Mouse (Mus musculus) embryonic facial prominence, embryonic 11.5 days (tissue): ENCODE measurements around the gene Comp. TPM values are rescaled to one million over a fixed set of nuclear protein-coding genes. Genes with fewer than 3 reads are reported as not detected.

Source experiments
- ATAC-seq: fragments of 200-750 bp; cut with Nextera tagmentation; replicated peaks from 2 replicates; pipeline ENCODE4 v1.8.0; 2017; ENCODE audit warnings: low read depth; ENCODE audit not compliant: insufficient number of reproducible peaks, low FRiP score, low TSS enrichment
- DNase-seq: peaks from one replicate; pipeline ENCODE4 v3.0.0-alpha.2; 2015; ENCODE audit warnings: low spot score
- H3K27ac ChIP-seq: fragments of 300-500 bp; sonication (generic); replicated peaks from 2 replicates; pipeline ENCODE4 v1.5.1; 2014; ENCODE audit warnings: mild to moderate bottlenecking, low read depth, low read length, control low read depth
- H3K27me3 ChIP-seq: fragments of 300-500 bp; sonication (generic); 2 replicates; pipeline ENCODE4 v1.6.1; 2014; ENCODE audit warnings: mild to moderate bottlenecking, low read length, moderate library complexity, mixed read lengths; ENCODE audit not compliant: control insufficient read depth, insufficient read depth
- H3K36me3 ChIP-seq: fragments of 300-500 bp; sonication (generic); replicated peaks from 2 replicates; pipeline ENCODE4 v1.6.1; 2014; ENCODE audit warnings: low read depth, mild to moderate bottlenecking, low read length, moderate library complexity, mixed read lengths; ENCODE audit not compliant: control insufficient read depth, insufficient read depth
- H3K4me1 ChIP-seq: fragments of 300-500 bp; sonication (generic); 2 replicates; pipeline ENCODE4 v1.6.1; 2014; ENCODE audit warnings: low read length, mixed read lengths; ENCODE audit not compliant: control insufficient read depth, insufficient read depth
- H3K4me2 ChIP-seq: fragments of 300-500 bp; sonication (generic); 2 replicates; pipeline ENCODE4 v1.6.1; 2014; ENCODE audit warnings: low read depth, mild to moderate bottlenecking, control low read depth, low read length, moderate library complexity
- H3K4me3 ChIP-seq: fragments of 300-500 bp; sonication (generic); 2 replicates; pipeline ENCODE4 v1.5.1; 2014; ENCODE audit warnings: low read depth, low read length, control low read depth
- H3K9ac ChIP-seq: fragments of 300-500 bp; sonication (generic); replicated peaks from 2 replicates; pipeline ENCODE4 v1.6.1; 2014; ENCODE audit warnings: mild to moderate bottlenecking, control low read depth, low read length
- H3K9me3 ChIP-seq: fragments of 300-500 bp; sonication (generic); replicated peaks from 2 replicates; pipeline ENCODE4 v1.6.1; 2016; ENCODE audit warnings: mild to moderate bottlenecking, low read length, inconsistent platforms, mixed read lengths; ENCODE audit not compliant: control insufficient read depth
- WGBS: fragments of 180-500 bp; shearing (Covaris S2); extraction: QIAGEN DNeasy Blood & Tissue Kit; methylation state at CpG from one replicate; pipeline ENCODE4 v1.1.7; 2014; 5-methylcytosine and 5-hydroxymethylcytosine counted together
- polyA plus RNA-seq: library from polyadenylated mRNA; unstranded; fragments of >200 nt; fragmentation: Nextera tagmentation; extraction: Ambion mirVana; gene quantifications from 2 replicates; pipeline ENCODE4 v1.2.1, GENCODE M21; 2014

Comp gene
- polyA plus RNA-seq, 1 experiment from 2014 or later, result 0.17 TPM

- 24% methylated on average over 41 of the region's 41 CpGs for WGBS
- 0 out of 2 replicates have a peak overlapping the region, but pooled peaks have one; percentile 2 for H3K27ac ChIP-seq
- no peak overlapping the region for H3K9ac ChIP-seq
- peak; percentile 70 for ATAC-seq
- no peaks in the 10 kb centered on the region for H3K9me3 ChIP-seq
- DNase-seq, result peak; percentile 88
- no peaks in the 10 kb centered on the region for H3K27me3 ChIP-seq
- no peak overlapping the region for H3K4me2 ChIP-seq
- peaks cover 12% of the 10 kb centered on the region for H3K4me1 ChIP-seq
- H3K4me3 ChIP-seq, result no peak overlapping the region
- peaks cover 24% of the 10 kb centered on the region for H3K36me3 ChIP-seq
Measured at GRCm38 (mm10) chr8:70332070-70332877, 41.1 kb upstream of the Comp start.

GRCm38 (mm10) chr8:70332878-70333202 is 40.5 kb upstream of the Comp start:
- no peak overlapping the region for H3K9ac ChIP-seq

GRCm38 (mm10) chr8:70338931-70339330 is 34.4 kb upstream of the Comp start:
- H3K27me3 ChIP-seq, result no peaks in the 10 kb centered on the region
- H3K9ac ChIP-seq, result no peak overlapping the region
- no peak overlapping the region for H3K4me2 ChIP-seq
- peaks cover 24% of the 10 kb centered on the region for H3K36me3 ChIP-seq
- ATAC-seq (no peak), DNase-seq (no peak)
- peaks cover 3% of the 10 kb centered on the region; the same call in 1 of the 2 replicates for H3K4me1 ChIP-seq
- no peaks in the 10 kb centered on the region for H3K9me3 ChIP-seq
- no peak overlapping the region for H3K4me3 ChIP-seq
- WGBS, result 92% methylated on average over 7 of the region's 7 CpGs
- H3K27ac ChIP-seq, result no peak overlapping the region

More at GRCm38 (mm10) chr8:70332878-70333202, 40.5 kb upstream of the Comp start:
- Histone ChIP-seq H3K27me3 (no peaks in the 10 kb centered on the region), H3K27ac (no peak overlapping the region), H3K9me3 (no peaks in the 10 kb centered on the region), H3K4me3 (no peak overlapping the region), H3K4me1 (peaks cover 12% of the 10 kb centered on the region), H3K36me3 (peaks cover 26% of the 10 kb centered on the region), H3K4me2 (no peak overlapping the region)
- WGBS, result 93% methylated on average over 6 of the region's 6 CpGs
- ATAC-seq (no peak), DNase-seq (no peak)

- Histone ChIP-seq H3K27me3 (no peaks in the 10 kb centered on the region), H3K36me3 (peaks cover 9% of the 10 kb centered on the region), H3K4me3 (no peak overlapping the region), H3K9me3 (no peaks in the 10 kb centered on the region), H3K9ac (no peak overlapping the region), H3K4me2 (no peak overlapping the region), H3K27ac (no peak overlapping the region), H3K4me1 (peaks cover 3% of the 10 kb centered on the region; the same call in 1 of the 2 replicates)
- DNase-seq, result no peak
- no peak for ATAC-seq
- 93% methylated on average over 7 of the region's 7 CpGs for WGBS
Measured at GRCm38 (mm10) chr8:70340659-70341058, 32.7 kb upstream of the Comp start.

GRCm38 (mm10) chr8:70342007-70342406 is 31.4 kb upstream of the Comp start:
- no peak overlapping the region for H3K4me3 ChIP-seq
- H3K4me1 ChIP-seq, result peaks cover 3% of the 10 kb centered on the region; the same call in 1 of the 2 replicates
- DNase-seq, result no peak
- no peak for ATAC-seq
- no peak overlapping the region for H3K27ac ChIP-seq
- no peaks in the 10 kb centered on the region for H3K9me3 ChIP-seq
- no peaks in the 10 kb centered on the region for H3K27me3 ChIP-seq
- H3K36me3 ChIP-seq, result peaks cover 9% of the 10 kb centered on the region
- no peak overlapping the region for H3K9ac ChIP-seq
- 95% methylated on average over 14 of the region's 14 CpGs for WGBS
- H3K4me2 ChIP-seq, result no peak overlapping the region

GRCm38 (mm10) chr8:70343076-70343475 is 30.3 kb upstream of the Comp start:
- Histone ChIP-seq H3K36me3 (peaks cover 6% of the 10 kb centered on the region), H3K9ac (no peak overlapping the region), H3K27me3 (no peaks in the 10 kb centered on the region), H3K27ac (no peak overlapping the region; the same call in 1 of the 2 replicates), H3K4me1 (peaks cover 3% of the 10 kb centered on the region; the same call in 1 of the 2 replicates), H3K4me2 (no peak overlapping the region), H3K9me3 (no peaks in the 10 kb centered on the region), H3K4me3 (no peak overlapping the region)
- 37% methylated on average over 7 of the region's 7 CpGs for WGBS
- peak; percentile 10; the same call in 1 of the 2 replicates for ATAC-seq
- DNase-seq, result peak; percentile 64

- DNase-seq (peak; percentile 56), ATAC-seq (no peak)
- WGBS, result 62% methylated on average over 6 of the region's 6 CpGs
- Histone ChIP-seq H3K36me3 (peaks cover 2% of the 10 kb centered on the region), H3K27me3 (no peaks in the 10 kb centered on the region), H3K9me3 (no peaks in the 10 kb centered on the region), H3K9ac (no peak overlapping the region; the same call in 1 of the 2 replicates), H3K4me2 (no peak overlapping the region), H3K27ac (no peak overlapping the region; the same call in 1 of the 2 replicates), H3K4me1 (peaks cover 3% of the 10 kb centered on the region; the same call in 1 of the 2 replicates), H3K4me3 (no peak overlapping the region)
Measured at GRCm38 (mm10) chr8:70343696-70344095, 29.7 kb upstream of the Comp start.

GRCm38 (mm10) chr8:70344279-70344678 is 29.1 kb upstream of the Comp start:
- Histone ChIP-seq H3K36me3 (peaks cover 2% of the 10 kb centered on the region), H3K9me3 (no peaks in the 10 kb centered on the region), H3K27ac (no peak overlapping the region), H3K27me3 (no peaks in the 10 kb centered on the region), H3K9ac (no peak overlapping the region), H3K4me2 (no peak overlapping the region), H3K4me3 (no peak overlapping the region), H3K4me1 (peaks cover 3% of the 10 kb centered on the region; the same call in 1 of the 2 replicates)
- no peak for ATAC-seq
- WGBS, result 91% methylated on average over 2 of the region's 2 CpGs
- DNase-seq, result no peak
